In the genomic region with DNA sequence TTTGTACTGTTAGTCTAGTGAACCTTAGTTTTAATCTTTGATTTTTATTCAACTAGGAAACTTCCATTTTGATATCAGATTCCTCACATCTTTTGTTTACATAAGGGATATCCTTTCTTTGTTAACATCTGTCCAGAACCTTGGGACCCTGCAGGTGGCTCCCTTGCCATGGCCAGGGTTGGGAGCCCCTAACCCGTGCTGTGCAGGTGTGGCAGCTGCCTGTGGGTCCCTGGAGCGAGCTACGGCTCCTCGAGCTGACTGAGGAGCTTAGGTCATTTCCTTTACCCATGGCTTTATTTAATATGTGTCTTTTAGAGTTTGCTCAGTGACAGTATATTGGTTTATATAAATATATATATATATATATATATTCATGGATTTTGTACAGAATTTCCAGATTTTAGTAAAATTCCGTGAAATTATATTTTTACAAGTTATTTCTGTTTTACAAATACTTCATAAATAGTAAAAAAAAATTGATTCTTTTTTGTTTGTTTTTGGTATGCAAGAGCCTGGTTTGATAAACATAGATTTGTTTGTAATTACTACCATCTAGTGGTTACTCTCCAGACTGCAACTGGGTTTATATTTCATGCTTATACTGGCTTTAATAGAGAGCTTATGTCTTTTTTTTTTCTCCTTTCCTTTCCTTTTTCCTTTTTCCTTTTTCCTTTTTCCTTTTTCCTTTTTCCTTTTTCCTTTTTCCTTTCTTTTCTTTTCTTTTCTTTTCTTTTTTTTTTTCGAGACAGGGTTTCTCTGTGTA, we compare ENCODE assay signal across 9 mouse cellular contexts. TPM values are rescaled to one million over a fixed set of nuclear protein-coding genes. Genes with fewer than 3 reads are reported as not detected.
A peak's percentile ranks its signal among the peaks of the same experiment; 100 is the strongest.
DNase-seq lines count a peak whose midpoint lies in the region; TF ChIP-seq lines count a peak whose summit lies in the region.
"Had no signal": no experiment of that assay in that cellular context is flagged by ENCODE, and none has a peak within 500 bp of the region (broad histone marks: within the 10 kb centered on the region; RNA-seq: fewer than 3 reads in every experiment).

No protein-coding gene starts in this region.

- H3K9me3 ChIP-seq in CH12.LX (replicated peaks; ENCODE audit: low read length), result no peaks in the 10 kb centered on the region
- H3K9me3 ChIP-seq: liver, embryonic 13.5 days had no signal

- TF ChIP-seq EP300 in CH12.LX (IDR thresholded peaks at IDR 0.05; ENCODE audit: low read length), result no peak

- no peak for TF ChIP-seq POLR2A in CH12.LX (IDR thresholded peaks at IDR 0.05; ENCODE audit: low read depth, low read length)

- H3K4me3 ChIP-seq in CH12.LX (replicated peaks in 1 of 3; ENCODE audit: low read depth in 2 of 3, low read length in 2 of 3, poor library complexity in 1 of 3), result no peak overlapping the region
- H3K4me3 ChIP-seq: liver, embryonic 13.5 days had no signal

- peak; percentile 88 for TF ChIP-seq RAD21 in CH12.LX (IDR thresholded peaks at IDR 0.05; ENCODE audit: low read depth, low read length)

- H3K9ac ChIP-seq in CH12.LX (ENCODE audit: insufficient read depth, low read depth), result no peak overlapping the region
- H3K9ac ChIP-seq: liver, embryonic 13.5 days had no signal

- no peaks in the 10 kb centered on the region for H3K27me3 ChIP-seq in CH12.LX (replicated peaks)
- H3K27me3 ChIP-seq: liver, embryonic 13.5 days had no signal

- peaks cover 0 to 3% of the 10 kb centered on the region in 2 experiments; a peak in 1 of 4 replicates for H3K4me1 ChIP-seq in CH12.LX (ENCODE audit: control insufficient read depth in 1 of 2, insufficient read depth in 2 of 2)
- H3K4me1 ChIP-seq: liver, embryonic 13.5 days had no signal

- no peaks in the 10 kb centered on the region for H3K79me2 ChIP-seq in CH12.LX (replicated peaks; ENCODE audit: control insufficient read depth, extremely low read depth, insufficient read depth, poor library complexity, severe bottlenecking)

- peak; percentile 30 to 77; a peak in 3 of 4 replicates for TF ChIP-seq CTCF in CH12.LX (conservative IDR thresholded peaks at IDR 0.05 in 1 of 2, IDR thresholded peaks at IDR 0.05 in 1 of 2; ENCODE audit: low read depth in 2 of 2, low read length in 2 of 2)

- no peak overlapping the region for H3K27ac ChIP-seq in CH12.LX (ENCODE audit: insufficient read depth, low read depth)
- H3K27ac ChIP-seq: liver, embryonic 13.5 days had no signal

- dilution Hi-C loops in CH12.LX (cut with MboI; ENCODE audit: extremely low pct_ligation_motif_present, extremely low pct_unique_long_range_greater_than_20kb, low sequenced_read_pairs), result no loop called here

- peaks cover 5 to 46% of the 10 kb centered on the region in 2 experiments for H3K36me3 ChIP-seq in CH12.LX (replicated peaks in 1 of 2; ENCODE audit: control insufficient read depth in 1 of 2, insufficient read depth in 1 of 2, low read length in 1 of 2)
- H3K36me3 ChIP-seq: liver, embryonic 13.5 days had no signal

- peak; percentile 80 for DNase-seq in kidney, adult 9 months
- no peak for DNase-seq in kidney, adult 11 months
- peak; percentile 62 for DNase-seq in CH12.LX (ENCODE audit: extremely low read depth)
- DNase-seq in c-Kit-negative CD71-positive TER-119-positive erythroid progenitor cells, embryonic 14.5 days (ENCODE audit: low read depth, low spot score), result peak; percentile 22
- DNase-seq in kidney, postnatal 14 days, result peak; percentile 38
- DNase-seq in telencephalon, adult 2 months (ENCODE audit: low read depth, low spot score), result peak; percentile 56
- no peak for DNase-seq in heart, postnatal 25 days (ENCODE audit: low spot score)
- DNase-seq in right cerebral cortex, postnatal 4 days, result no peak
- DNase-seq: liver, embryonic 13.5 days had no signal

- H3K4me2 ChIP-seq in CH12.LX (ENCODE audit: insufficient read depth, low read depth, poor library complexity, severe bottlenecking), result no peak overlapping the region
- H3K4me2 ChIP-seq: liver, embryonic 13.5 days had no signal

- intact Hi-C loops in heart, postnatal 25 days (cut with DNase I), result loop anchor here (2.0 to 10.0 kb wide), 4 partner anchors 63 to 481 kb away; no protein-coding TSS in a partner anchor

- in situ Hi-C loops in CH12.LX (cut with MboI; ENCODE audit: low pct_ligation_motif_present, low pct_unique_long_range_greater_than_20kb, low sequenced_read_pairs), result no loop called here

TF ChIP-seq in CH12.LX, 34 proteins besides CTCF, POLR2A, EP300 and RAD21:
- TF ChIP-seq ZNF384 (IDR thresholded peaks at IDR 0.05; ENCODE audit: low read depth, low read length), result peak; percentile 54; the same call in 1 of the 2 replicates
- TF ChIP-seq MYC (IDR thresholded peaks at IDR 0.05; ENCODE audit: low read depth, low read length), result peak; percentile 51; the same call in 1 of the 2 replicates
- no peak for TF ChIP-seq CHD1 (IDR thresholded peaks at IDR 0.05; ENCODE audit: low read depth, low read length)
- no peak for TF ChIP-seq CHD2 (IDR thresholded peaks at IDR 0.05; ENCODE audit: low read length)
- TF ChIP-seq JUND (conservative IDR thresholded peaks at IDR 0.05; ENCODE audit: low read depth, low read length), result no peak
- no peak for TF ChIP-seq SIN3A (IDR thresholded peaks at IDR 0.05; ENCODE audit: low read length)
- no peak for TF ChIP-seq ELF1 (IDR thresholded peaks at IDR 0.05; ENCODE audit: low read depth, low read length)
- TF ChIP-seq USF1 (IDR thresholded peaks at IDR 0.05; ENCODE audit: low read depth, low read length), result no peak
- peak; percentile 12; the same call in 1 of the 2 replicates for TF ChIP-seq ZC3H11A (IDR thresholded peaks at IDR 0.05; ENCODE audit: low read depth, low read length)
- TF ChIP-seq SMC3 (IDR thresholded peaks at IDR 0.05; ENCODE audit: low read depth, low read length), result peak; percentile 60
- no peak for TF ChIP-seq E2F4 (IDR thresholded peaks at IDR 0.05; ENCODE audit: insufficient replicate concordance, low read depth, low read length)

RNA-seq across cellular contexts. Expression of gene Ndfip2, which starts 37.6 kb away (rescaled TPM):
- total RNA-seq in CH12.LX (2012; rRNA removed) (12.6 and 14.1 TPM in 2 replicates), CH12.LX (2014; rRNA removed) (49.4 and 49.6 TPM in 2 replicates)
- 18.0 and 19.0 TPM in 2 replicates for polyA plus RNA-seq in CH12.LX (2012; ENCODE audit: insufficient read length, low read depth)
- total RNA-seq in heart, postnatal 25 days (2021), result 10 to 100 TPM; 19.3 to 19.7 TPM

Comparison
In these comparisons a context has a peak if more than half of its experiments do, and no peak if none do; other contexts are left out.
1. DNase-seq: peak in kidney, adult 9 months (single experiment), CH12.LX (single experiment), c-Kit-negative CD71-positive TER-119-positive erythroid progenitor cells, embryonic 14.5 days (single experiment), kidney, postnatal 14 days (single experiment) and telencephalon, adult 2 months (single experiment); none in kidney, adult 11 months (single experiment), heart, postnatal 25 days (single experiment) and right cerebral cortex, postnatal 4 days (single experiment).